Mouse (Mus musculus): ENCODE measurements around the gene Ppp1cc. TPM values are rescaled to one million over a fixed set of nuclear protein-coding genes. Genes with fewer than 3 reads are reported as not detected.

Ppp1cc gene
- polyA plus RNA-seq, 1 experiment from 2014 or later, result 248 TPM

- 0 out of 2 replicates have a peak, but pooled peaks cover 4% of the 10 kb centered on the region for H3K9me3 ChIP-seq (replicated peaks; ENCODE audit: control insufficient read depth, low read length)
- H3K36me3 ChIP-seq (ENCODE audit: control insufficient read depth, insufficient read depth), result no peaks in the 10 kb centered on the region
- no peaks in the 10 kb centered on the region for H3K27me3 ChIP-seq (ENCODE audit: control insufficient read depth, insufficient read depth, low read length)
- WGBS, result 82% methylated on average over 6 of the region's 6 CpGs
- no peak overlapping the region for H3K4me2 ChIP-seq (ENCODE audit: low read depth, low read length)
- no peaks in the 10 kb centered on the region for H3K4me1 ChIP-seq (ENCODE audit: control insufficient read depth, insufficient read depth, low read length)
- ATAC-seq (replicated peaks; ENCODE audit: extremely low read depth, insufficient read depth, low FRiP score), result no peak
- H3K27ac ChIP-seq (ENCODE audit: low read length), result no peak overlapping the region
- no peak overlapping the region for H3K9ac ChIP-seq (ENCODE audit: low read length)
- no peak overlapping the region for H3K4me3 ChIP-seq (ENCODE audit: low read length)
Observed at GRCm38 (mm10) chr5:122116243-122116642, 41.8 kb upstream of the Ppp1cc start.

- Histone ChIP-seq H3K9me3 (replicated peaks; ENCODE audit: control insufficient read depth, low read length) (no peaks in the 10 kb centered on the region), H3K9ac (ENCODE audit: low read length) (no peak overlapping the region), H3K36me3 (ENCODE audit: control insufficient read depth, insufficient read depth) (no peaks in the 10 kb centered on the region), H3K4me2 (ENCODE audit: low read depth, low read length) (no peak overlapping the region), H3K4me1 (ENCODE audit: control insufficient read depth, insufficient read depth, low read length) (peaks cover 3% of the 10 kb centered on the region; the same call in 1 of the 2 replicates), H3K4me3 (ENCODE audit: low read length) (no peak overlapping the region), H3K27me3 (ENCODE audit: control insufficient read depth, insufficient read depth, low read length) (no peaks in the 10 kb centered on the region), H3K27ac (ENCODE audit: low read length) (no peak overlapping the region)
- WGBS, result 62% methylated on average over 8 of the region's 8 CpGs
- no peak for ATAC-seq (replicated peaks; ENCODE audit: extremely low read depth, insufficient read depth, low FRiP score)
Observed at GRCm38 (mm10) chr5:122125211-122125760, 32.8 kb upstream of the Ppp1cc start.

- H3K27ac ChIP-seq (ENCODE audit: low read length), result no peak overlapping the region
- no peak for ATAC-seq (replicated peaks; ENCODE audit: extremely low read depth, insufficient read depth, low FRiP score)
- WGBS, result 31% methylated on average over 16 of the region's 16 CpGs
- H3K27me3 ChIP-seq (ENCODE audit: control insufficient read depth, insufficient read depth, low read length), result no peaks in the 10 kb centered on the region
- no peak overlapping the region for H3K9ac ChIP-seq (ENCODE audit: low read length)
- peak overlapping the region; percentile 33 for H3K4me2 ChIP-seq (ENCODE audit: low read depth, low read length)
- H3K4me1 ChIP-seq (ENCODE audit: control insufficient read depth, insufficient read depth, low read length), result peaks cover 8% of the 10 kb centered on the region
- H3K9me3 ChIP-seq (replicated peaks; ENCODE audit: control insufficient read depth, low read length), result no peaks in the 10 kb centered on the region
- H3K36me3 ChIP-seq (ENCODE audit: control insufficient read depth, insufficient read depth), result no peaks in the 10 kb centered on the region
- H3K4me3 ChIP-seq (ENCODE audit: low read length), result no peak overlapping the region
Observed at GRCm38 (mm10) chr5:122129068-122129655, 28.9 kb upstream of the Ppp1cc start.

- H3K4me1 ChIP-seq (ENCODE audit: control insufficient read depth, insufficient read depth, low read length), result peaks cover 14% of the 10 kb centered on the region
- ATAC-seq (replicated peaks; ENCODE audit: extremely low read depth, insufficient read depth, low FRiP score), result no peak
- WGBS, result 71% methylated on average over 11 of the region's 11 CpGs
- no peak overlapping the region for H3K27ac ChIP-seq (ENCODE audit: low read length)
- no peaks in the 10 kb centered on the region for H3K27me3 ChIP-seq (ENCODE audit: control insufficient read depth, insufficient read depth, low read length)
- no peak overlapping the region for H3K4me3 ChIP-seq (ENCODE audit: low read length)
- no peaks in the 10 kb centered on the region for H3K36me3 ChIP-seq (ENCODE audit: control insufficient read depth, insufficient read depth)
- no peak overlapping the region for H3K9ac ChIP-seq (ENCODE audit: low read length)
- H3K9me3 ChIP-seq (replicated peaks; ENCODE audit: control insufficient read depth, low read length), result no peaks in the 10 kb centered on the region
- no peak overlapping the region for H3K4me2 ChIP-seq (ENCODE audit: low read depth, low read length)
Observed at GRCm38 (mm10) chr5:122130341-122130998, 27.6 kb upstream of the Ppp1cc start.

GRCm38 (mm10) chr5:122131076-122132051 is 26.7 kb upstream of the Ppp1cc start:
- peak overlapping the region; percentile 64 for H3K9ac ChIP-seq (ENCODE audit: low read length)
- ATAC-seq (replicated peaks; ENCODE audit: extremely low read depth, insufficient read depth, low FRiP score), result peak; percentile 57
- no peaks in the 10 kb centered on the region for H3K9me3 ChIP-seq (replicated peaks; ENCODE audit: control insufficient read depth, low read length)
- H3K27me3 ChIP-seq (ENCODE audit: control insufficient read depth, insufficient read depth, low read length), result no peaks in the 10 kb centered on the region
- 8% methylated on average over 34 of the region's 34 CpGs for WGBS
- peak overlapping the region; percentile 48 for H3K4me3 ChIP-seq (ENCODE audit: low read length)
- H3K4me2 ChIP-seq (ENCODE audit: low read depth, low read length), result peak overlapping the region; percentile 76
- H3K27ac ChIP-seq (ENCODE audit: low read length), result no peak overlapping the region
- H3K36me3 ChIP-seq (ENCODE audit: control insufficient read depth, insufficient read depth), result no peaks in the 10 kb centered on the region
- peaks cover 22% of the 10 kb centered on the region for H3K4me1 ChIP-seq (ENCODE audit: control insufficient read depth, insufficient read depth, low read length)

- ATAC-seq (replicated peaks; ENCODE audit: extremely low read depth, insufficient read depth, low FRiP score), result no peak
- Histone ChIP-seq H3K9me3 (replicated peaks; ENCODE audit: control insufficient read depth, low read length) (no peaks in the 10 kb centered on the region), H3K27ac (ENCODE audit: low read length) (no peak overlapping the region), H3K4me1 (ENCODE audit: control insufficient read depth, insufficient read depth, low read length) (peaks cover 33% of the 10 kb centered on the region), H3K27me3 (ENCODE audit: control insufficient read depth, insufficient read depth, low read length) (no peaks in the 10 kb centered on the region), H3K4me2 (ENCODE audit: low read depth, low read length) (peak overlapping the region; percentile 76), H3K36me3 (ENCODE audit: control insufficient read depth, insufficient read depth) (no peaks in the 10 kb centered on the region), H3K9ac (ENCODE audit: low read length) (peak overlapping the region; percentile 64), H3K4me3 (ENCODE audit: low read length) (peak overlapping the region; percentile 48)
- 19% methylated on average over 26 of the region's 26 CpGs for WGBS
Observed at GRCm38 (mm10) chr5:122132167-122133049, 25.7 kb upstream of the Ppp1cc start.

GRCm38 (mm10) chr5:122133050-122133389 is 25.1 kb upstream of the Ppp1cc start:
- no peak overlapping the region for H3K4me2 ChIP-seq (ENCODE audit: low read depth, low read length)
- no peaks in the 10 kb centered on the region for H3K9me3 ChIP-seq (replicated peaks; ENCODE audit: control insufficient read depth, low read length)
- no peak for ATAC-seq (replicated peaks; ENCODE audit: extremely low read depth, insufficient read depth, low FRiP score)
- no peak overlapping the region for H3K27ac ChIP-seq (ENCODE audit: low read length)
- no peak overlapping the region for H3K4me3 ChIP-seq (ENCODE audit: low read length)
- H3K36me3 ChIP-seq (ENCODE audit: control insufficient read depth, insufficient read depth), result no peaks in the 10 kb centered on the region
- no peaks in the 10 kb centered on the region for H3K27me3 ChIP-seq (ENCODE audit: control insufficient read depth, insufficient read depth, low read length)
- no peak overlapping the region for H3K9ac ChIP-seq (ENCODE audit: low read length)
- H3K4me1 ChIP-seq (ENCODE audit: control insufficient read depth, insufficient read depth, low read length), result peaks cover 36% of the 10 kb centered on the region
- WGBS, result 73% methylated on average over 9 of the region's 9 CpGs
